Mouse (Mus musculus): ENCODE measurements at regions not wholly inside any gene's neighbourhood (a gene's known extent, or its start where the extent isn't known, plus 50 kb on each side); places are given as distances from the start of the nearest gene placed in this dataset.

DNA sequence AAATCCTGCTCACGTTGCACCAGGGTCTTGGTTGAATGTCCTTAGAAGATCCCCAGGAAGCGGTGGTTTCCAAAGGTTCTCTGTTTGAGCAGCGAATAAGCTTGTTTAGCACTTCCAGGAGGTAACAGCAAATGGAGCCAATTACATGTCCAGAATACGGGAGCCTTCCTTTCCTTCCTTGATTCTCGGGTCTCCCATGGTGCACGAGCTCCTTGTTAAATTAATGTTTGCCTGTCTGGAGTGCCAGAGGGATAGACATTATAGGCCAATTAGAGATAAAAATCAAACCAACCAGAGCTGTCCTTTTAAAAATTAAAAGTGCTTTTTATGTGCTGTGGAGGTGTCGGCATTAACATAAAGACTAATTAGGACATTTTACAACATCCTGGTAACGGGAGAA is 437.0 kb downstream of the Slc4a3 start:
- no peak for TF ChIP-seq CTCF (IDR thresholded peaks at IDR 0.05; ENCODE audit: extremely low read depth, insufficient read depth, insufficient read length, insufficient replicate concordance)
- Histone ChIP-seq H3K4me3 (ENCODE audit: extremely low read depth, insufficient read depth, insufficient read length) (no peak overlapping the region), H3K27ac (ENCODE audit: insufficient read depth, low read length) (no peak overlapping the region), H3K4me1 (ENCODE audit: control insufficient read depth, insufficient read depth, insufficient read length) (no peaks in the 10 kb centered on the region), H3K27me3 (ENCODE audit: control insufficient read depth, insufficient read depth, low read length) (no peaks in the 10 kb centered on the region), H3K36me3 (ENCODE audit: control insufficient read depth, insufficient read depth, low read length) (no peaks in the 10 kb centered on the region)
- DNase-seq (ENCODE audit: low read depth in 1 of 2, low spot score in 2 of 2), result no peak
- WGBS, result 77% methylated on average over 8 of the region's 8 CpGs

GRCm38 (mm10) chr1:75983487-75983886 is 437.4 kb downstream of the Slc4a3 start:
- Histone ChIP-seq H3K36me3 (ENCODE audit: control insufficient read depth, insufficient read depth, low read length) (no peaks in the 10 kb centered on the region), H3K4me3 (ENCODE audit: extremely low read depth, insufficient read depth, insufficient read length) (no peak overlapping the region), H3K27ac (ENCODE audit: insufficient read depth, low read length) (no peak overlapping the region), H3K27me3 (ENCODE audit: control insufficient read depth, insufficient read depth, low read length) (no peaks in the 10 kb centered on the region), H3K4me1 (ENCODE audit: control insufficient read depth, insufficient read depth, insufficient read length) (no peaks in the 10 kb centered on the region)
- TF ChIP-seq POLR2A (IDR thresholded peaks at IDR 0.05; ENCODE audit: low read depth, low read length), result no peak
- TF ChIP-seq CTCF (IDR thresholded peaks at IDR 0.05; ENCODE audit: extremely low read depth, insufficient read depth, insufficient read length, insufficient replicate concordance), result no peak
- WGBS, result 86% methylated on average over 3 of the region's 3 CpGs
- DNase-seq (ENCODE audit: low read depth in 1 of 2, low spot score in 2 of 2), result no peak

GRCm38 (mm10) chr1:75988496-75988895 is 442.4 kb downstream of the Slc4a3 start:
- no peak for TF ChIP-seq CTCF (IDR thresholded peaks at IDR 0.05; ENCODE audit: extremely low read depth, insufficient read depth, insufficient read length, insufficient replicate concordance)
- no peak for TF ChIP-seq POLR2A (IDR thresholded peaks at IDR 0.05; ENCODE audit: low read depth, low read length)
- DNase-seq (ENCODE audit: low read depth in 1 of 2, low spot score in 2 of 2), result no peak
- 81% methylated on average over 3 of the region's 3 CpGs for WGBS
- Histone ChIP-seq H3K27ac (ENCODE audit: insufficient read depth, low read length) (no peak overlapping the region), H3K4me1 (ENCODE audit: control insufficient read depth, insufficient read depth, insufficient read length) (no peaks in the 10 kb centered on the region), H3K27me3 (ENCODE audit: control insufficient read depth, insufficient read depth, low read length) (no peaks in the 10 kb centered on the region), H3K4me3 (ENCODE audit: extremely low read depth, insufficient read depth, insufficient read length) (no peak overlapping the region), H3K36me3 (ENCODE audit: control insufficient read depth, insufficient read depth, low read length) (no peaks in the 10 kb centered on the region)

- Histone ChIP-seq H3K4me3 (ENCODE audit: extremely low read depth, insufficient read depth, insufficient read length) (no peak overlapping the region), H3K27me3 (ENCODE audit: control insufficient read depth, insufficient read depth, low read length) (no peaks in the 10 kb centered on the region), H3K36me3 (ENCODE audit: control insufficient read depth, insufficient read depth, low read length) (no peaks in the 10 kb centered on the region), H3K4me1 (ENCODE audit: control insufficient read depth, insufficient read depth, insufficient read length) (no peaks in the 10 kb centered on the region), H3K27ac (ENCODE audit: insufficient read depth, low read length) (no peak overlapping the region)
- 83% methylated on average over 3 of the region's 3 CpGs for WGBS
- no peak for TF ChIP-seq CTCF (IDR thresholded peaks at IDR 0.05; ENCODE audit: extremely low read depth, insufficient read depth, insufficient read length, insufficient replicate concordance)
- TF ChIP-seq POLR2A (IDR thresholded peaks at IDR 0.05; ENCODE audit: low read depth, low read length), result no peak
- DNase-seq (ENCODE audit: low read depth in 1 of 2, low spot score in 2 of 2), result no peak
Observed at GRCm38 (mm10) chr1:75992039-75992438, 446.0 kb downstream of the Slc4a3 start.

DNA sequence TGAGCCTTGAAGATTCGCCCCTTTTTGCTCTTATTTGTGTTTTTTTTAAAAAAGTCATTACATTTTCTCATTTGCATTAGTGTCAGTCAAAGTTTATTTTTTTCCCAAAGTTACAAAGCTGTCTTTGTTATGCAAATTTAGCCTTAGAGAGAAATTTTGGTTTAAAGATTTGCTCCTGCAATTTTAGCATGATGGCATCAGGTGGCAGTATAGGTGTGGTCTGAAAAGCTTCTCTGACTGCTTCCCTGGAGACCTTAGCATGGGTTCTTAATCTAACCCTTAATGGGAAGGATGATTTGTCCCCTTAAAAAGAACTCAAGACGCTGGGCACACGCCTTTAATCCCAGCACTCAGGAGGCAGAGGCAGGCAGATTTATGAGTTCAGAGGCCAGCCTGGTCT is 451.2 kb downstream of the Slc4a3 start:
- TF ChIP-seq CTCF (IDR thresholded peaks at IDR 0.05; ENCODE audit: extremely low read depth, insufficient read depth, insufficient read length, insufficient replicate concordance), result no peak
- no peaks in the 10 kb centered on the region for H3K36me3 ChIP-seq (ENCODE audit: control insufficient read depth, insufficient read depth, low read length)
- DNase-seq (ENCODE audit: low read depth in 1 of 2, low spot score in 2 of 2), result no peak
- H3K4me1 ChIP-seq (ENCODE audit: control insufficient read depth, insufficient read depth, insufficient read length), result no peaks in the 10 kb centered on the region
- H3K27ac ChIP-seq (ENCODE audit: insufficient read depth, low read length), result no peak overlapping the region
- no peaks in the 10 kb centered on the region for H3K27me3 ChIP-seq (ENCODE audit: control insufficient read depth, insufficient read depth, low read length)
- 84% methylated on average over 3 of the region's 3 CpGs for WGBS
- no peak overlapping the region for H3K4me3 ChIP-seq (ENCODE audit: extremely low read depth, insufficient read depth, insufficient read length)

GRCm38 (mm10) chr1:76001124-76001523 is 455.1 kb downstream of the Slc4a3 start:
- DNase-seq (ENCODE audit: low read depth in 1 of 2, low spot score in 2 of 2), result no peak
- H3K27me3 ChIP-seq (ENCODE audit: control insufficient read depth, insufficient read depth, low read length), result no peaks in the 10 kb centered on the region
- 90% methylated on average over 9 of the region's 9 CpGs for WGBS

GRCm38 (mm10) chr1:76009601-76010000 is 463.5 kb downstream of the Slc4a3 start:
- no peaks in the 10 kb centered on the region for H3K36me3 ChIP-seq (ENCODE audit: control insufficient read depth, insufficient read depth, low read length)
- 17% methylated on average over 3 of the region's 3 CpGs for WGBS
- H3K4me3 ChIP-seq (ENCODE audit: extremely low read depth, insufficient read depth, insufficient read length), result no peak overlapping the region
- no peaks in the 10 kb centered on the region for H3K27me3 ChIP-seq (ENCODE audit: control insufficient read depth, insufficient read depth, low read length)
- DNase-seq (ENCODE audit: low read depth in 1 of 2, low spot score in 2 of 2), result no peak
- no peak for TF ChIP-seq POLR2A (IDR thresholded peaks at IDR 0.05; ENCODE audit: low read depth, low read length)
- no peak for TF ChIP-seq CTCF (IDR thresholded peaks at IDR 0.05; ENCODE audit: extremely low read depth, insufficient read depth, insufficient read length, insufficient replicate concordance)
- no peaks in the 10 kb centered on the region for H3K4me1 ChIP-seq (ENCODE audit: control insufficient read depth, insufficient read depth, insufficient read length)
- H3K27ac ChIP-seq (ENCODE audit: insufficient read depth, low read length), result no peak overlapping the region

More at GRCm38 (mm10) chr1:76001124-76001523, 455.1 kb downstream of the Slc4a3 start:
- Histone ChIP-seq H3K4me3 (ENCODE audit: extremely low read depth, insufficient read depth, insufficient read length) (no peak overlapping the region), H3K27ac (ENCODE audit: insufficient read depth, low read length) (no peak overlapping the region), H3K36me3 (ENCODE audit: control insufficient read depth, insufficient read depth, low read length) (no peaks in the 10 kb centered on the region), H3K4me1 (ENCODE audit: control insufficient read depth, insufficient read depth, insufficient read length) (no peaks in the 10 kb centered on the region)
- TF ChIP-seq CTCF (IDR thresholded peaks at IDR 0.05; ENCODE audit: extremely low read depth, insufficient read depth, insufficient read length, insufficient replicate concordance) (no peak), POLR2A (IDR thresholded peaks at IDR 0.05; ENCODE audit: low read depth, low read length) (no peak)

Measured in spleen, adult 2 months (tissue).